Comparison of ENCODE assay signal across 8 mouse cellular contexts in genomic region chr9:95407586-95408220, GRCm38 (mm10). TPM values are rescaled to one million over a fixed set of nuclear protein-coding genes. Genes with fewer than 3 reads are reported as not detected.
A peak's percentile ranks its signal among the peaks of the same experiment; 100 is the strongest.
DNase-seq lines count a peak whose midpoint lies in the region; ATAC-seq and TF ChIP-seq lines count a peak whose summit lies in the region.

No protein-coding gene starts in this region.

- no peaks in the 10 kb centered on the region for H3K36me3 ChIP-seq in ES-E14 (ENCODE audit: control insufficient read depth, insufficient read depth, low read length, poor library complexity, severe bottlenecking)
- H3K36me3 ChIP-seq in heart, embryonic 12.5 days, result no peaks in the 10 kb centered on the region
- no peaks in the 10 kb centered on the region for H3K36me3 ChIP-seq in kidney, embryonic 14.5 days (ENCODE audit: control insufficient read depth, insufficient read depth, low read length)
- H3K36me3 ChIP-seq in lung, embryonic 16.5 days (ENCODE audit: control insufficient read depth, insufficient read depth, low read length), result no peaks in the 10 kb centered on the region; the same call in 1 of the 2 replicates

- peaks cover 11% of the 10 kb centered on the region for H3K27me3 ChIP-seq in heart, embryonic 12.5 days (replicated peaks)
- peaks cover 8% of the 10 kb centered on the region; the same call in 1 of the 2 replicates for H3K27me3 ChIP-seq in kidney, embryonic 14.5 days (ENCODE audit: control insufficient read depth, insufficient read depth, low read length)
- H3K27me3 ChIP-seq in lung, embryonic 16.5 days (ENCODE audit: control insufficient read depth, insufficient read depth, low read depth, low read length), result peaks cover 22% of the 10 kb centered on the region

- H3K4me1 ChIP-seq in ES-E14 (ENCODE audit: control insufficient read depth in 2 of 2, insufficient read depth in 2 of 2, low read length in 2 of 2, poor library complexity in 1 of 2), result peaks cover 0 to 5% of the 10 kb centered on the region in 2 experiments; a peak in 1 of 4 replicates
- peaks cover 12% of the 10 kb centered on the region for H3K4me1 ChIP-seq in heart, embryonic 12.5 days (replicated peaks)
- H3K4me1 ChIP-seq in kidney, embryonic 14.5 days (ENCODE audit: control insufficient read depth, insufficient read depth, low read length), result peaks cover 14% of the 10 kb centered on the region
- H3K4me1 ChIP-seq in lung, embryonic 16.5 days (replicated peaks; ENCODE audit: control insufficient read depth, insufficient read depth, low read length), result peaks cover 16% of the 10 kb centered on the region

- WGBS in heart, embryonic 12.5 days, result 0% methylated on average over 24 of the region's 24 CpGs
- under 1% methylated on average over 24 of the region's 24 CpGs for WGBS in kidney, embryonic 14.5 days
- WGBS in lung, embryonic 16.5 days, result under 1% methylated on average over 24 of the region's 24 CpGs

- H3K27ac ChIP-seq in ES-E14 (ENCODE audit: insufficient read depth, low read depth, low read length, poor library complexity, severe bottlenecking), result no peak overlapping the region
- peak overlapping the region; percentile 41; the same call in 1 of the 2 replicates for H3K27ac ChIP-seq in heart, embryonic 12.5 days (ENCODE audit: poor library complexity, severe bottlenecking)
- peak overlapping the region; percentile 87 for H3K27ac ChIP-seq in kidney, embryonic 14.5 days (ENCODE audit: low read depth, low read length)
- H3K27ac ChIP-seq in lung, embryonic 16.5 days (ENCODE audit: low read length), result peak overlapping the region; percentile 87

- peak overlapping the region; percentile 95 for H3K4me2 ChIP-seq in heart, embryonic 12.5 days
- peak overlapping the region; percentile 91 for H3K4me2 ChIP-seq in kidney, embryonic 14.5 days (replicated peaks; ENCODE audit: low read depth, low read length)
- peak overlapping the region; percentile 92 for H3K4me2 ChIP-seq in lung, embryonic 16.5 days (ENCODE audit: low read depth, low read length)

- 0 out of 2 replicates have a peak overlapping the region, but pooled peaks have one; percentile 56 for H3K9ac ChIP-seq in ES-E14 (ENCODE audit: insufficient read depth, low read depth, low read length, poor library complexity, severe bottlenecking)
- peak overlapping the region; percentile 79 for H3K9ac ChIP-seq in heart, embryonic 12.5 days
- H3K9ac ChIP-seq in kidney, embryonic 14.5 days (ENCODE audit: low read depth, low read length), result peak overlapping the region; percentile 80
- peak overlapping the region; percentile 73 for H3K9ac ChIP-seq in lung, embryonic 16.5 days (ENCODE audit: low read length)

- in situ Hi-C loops in ES-E14 (cut with MboI; ENCODE audit: low sequenced_read_pairs in 2 of 2, unreplicated experiment in 2 of 2), result loop anchor here in 1 of 2 experiments (25.0 kb wide), 1 partner anchor 670 kb away; no protein-coding TSS in a partner anchor

- ATAC-seq in heart, embryonic 12.5 days (ENCODE audit: insufficient number of reproducible peaks, low FRiP score), result peak; percentile 27
- ATAC-seq in kidney, embryonic 14.5 days (ENCODE audit: low FRiP score, low TSS enrichment), result peak; percentile 47
- ATAC-seq in lung, embryonic 16.5 days (ENCODE audit: low read depth), result peak; percentile 63

- peak overlapping the region; percentile 75 to 82 for H3K4me3 ChIP-seq in ES-E14 (ENCODE audit: insufficient read depth in 1 of 2, low read depth in 1 of 2, low read length in 2 of 2, poor library complexity in 1 of 2, severe bottlenecking in 1 of 2)
- peak overlapping the region; percentile 81 for H3K4me3 ChIP-seq in heart, embryonic 12.5 days
- H3K4me3 ChIP-seq in kidney, embryonic 14.5 days (ENCODE audit: low read length), result peak overlapping the region; percentile 75
- peak overlapping the region; percentile 78 for H3K4me3 ChIP-seq in lung, embryonic 16.5 days (ENCODE audit: low read length)

- no peaks in the 10 kb centered on the region for H3K9me3 ChIP-seq in ES-E14 (ENCODE audit: control insufficient read depth, insufficient read depth, low read depth, low read length)
- H3K9me3 ChIP-seq in heart, embryonic 12.5 days (replicated peaks), result no peaks in the 10 kb centered on the region
- no peaks in the 10 kb centered on the region for H3K9me3 ChIP-seq in kidney, embryonic 14.5 days (ENCODE audit: control insufficient read depth, low read length)
- no peaks in the 10 kb centered on the region for H3K9me3 ChIP-seq in lung, embryonic 16.5 days (ENCODE audit: control insufficient read depth, low read length)

- DNase-seq in ES-E14 (ENCODE audit: low read depth, low spot score), result peak; percentile 25
- DNase-seq in adrenal gland, postnatal 25 days, result peak; percentile 73
- peak; percentile 6 for DNase-seq in ovary, postnatal 36 days (ENCODE audit: low spot score)
- DNase-seq in gastrocnemius, postnatal 25 days, result no peak
- no peak for DNase-seq in layer of hippocampus, adult 11-12 months (ENCODE audit: low spot score)

TF ChIP-seq in ES-E14, 5 proteins besides CTCF, POLR2A, EP300 and RAD21:
- TF ChIP-seq MAFK (IDR thresholded peaks at IDR 0.05; ENCODE audit: insufficient read depth, low read depth, low read length), result no peak
- TF ChIP-seq HCFC1 (IDR thresholded peaks at IDR 0.05; ENCODE audit: borderline replicate concordance, insufficient read depth, low read length), result no peak
- TF ChIP-seq CHD2 (IDR thresholded peaks at IDR 0.05; ENCODE audit: low read depth, low read length), result no peak
- no peak for TF ChIP-seq ZNF384 (IDR thresholded peaks at IDR 0.05; ENCODE audit: low read depth, low read length)
- TF ChIP-seq ZC3H11A (IDR thresholded peaks at IDR 0.05; ENCODE audit: borderline replicate concordance, low read depth, low read length), result no peak
TF ChIP-seq in ES-E14: peak in this region for 0.

RNA-seq across cellular contexts. Expression of gene Chst2, which starts 1.2 kb away (rescaled TPM):
- 1.1 and 3.0 TPM in 2 replicates for total RNA-seq in ES-E14 (2012; rRNA removed)
- total RNA-seq in adrenal gland, postnatal 25 days (2021), result 35.8 and 51.1 TPM in 2 replicates
- polyA plus RNA-seq in heart, embryonic 12.5 days (2016; fragmentation: Nextera tagmentation; extraction: Ambion mirVana), result 2.4 and 2.5 TPM in 2 replicates
- polyA plus RNA-seq in kidney, embryonic 14.5 days (2014; fragmentation: Nextera tagmentation; extraction: Ambion mirVana), result 9.8 and 10.5 TPM in 2 replicates
- 10.0 and 10.1 TPM in 2 replicates for polyA plus RNA-seq in lung, embryonic 16.5 days (2015; fragmentation: Nextera tagmentation; extraction: Ambion mirVana)
- total RNA-seq in gastrocnemius, postnatal 25 days (2021), result under 1 TPM; 0.88 to 0.90 TPM

Comparison
In these comparisons a context has a peak if more than half of its experiments do, and no peak if none do; other contexts are left out.
1. DNase-seq: peak in ES-E14 (single experiment), adrenal gland, postnatal 25 days (single experiment) and ovary, postnatal 36 days (single experiment); none in gastrocnemius, postnatal 25 days (single experiment) and layer of hippocampus, adult 11-12 months (single experiment).
2. Peak in every context shown above with its lines, with median percentiles within 50 percentile points of each other: H3K4me3 ChIP-seq, H3K9ac ChIP-seq, ATAC-seq and H3K4me2 ChIP-seq.